Mouse (Mus musculus) forebrain, embryonic 11.5 days (tissue): Measurements from ENCODE around the gene Hmgn2. TPM values are rescaled to one million over a fixed set of nuclear protein-coding genes. Genes with fewer than 3 reads are reported as not detected.
"Not testable (repeated sequence)": the region's sequence is repeated elsewhere in the genome, so short reads cannot be mapped to it uniquely, and the experiment has no call there.

Source experiments
- ATAC-seq: fragments of 200-750 bp; cut with Nextera tagmentation; replicated peaks from 2 replicates; pipeline ENCODE4 v1.8.0; 2017; ENCODE audit warnings: moderate TSS enrichment; ENCODE audit not compliant: low FRiP score
- DNase-seq: peaks from one replicate; pipeline ENCODE4 v3.0.0-alpha.2; 2017; ENCODE audit warnings: low spot score
- H3K27ac ChIP-seq: fragments of 300-500 bp; sonication (generic); 2 replicates; pipeline ENCODE4 v1.5.1; 2014; ENCODE audit warnings: low read depth, low read length
- H3K27me3 ChIP-seq: fragments of 300-500 bp; sonication (generic); 2 replicates; pipeline ENCODE4 v1.6.1; 2014; ENCODE audit warnings: mild to moderate bottlenecking, low read length, mixed read lengths; ENCODE audit not compliant: control insufficient read depth, insufficient read depth
- H3K36me3 ChIP-seq: fragments of 300-500 bp; sonication (generic); 2 replicates; pipeline ENCODE4 v1.6.1; 2014; ENCODE audit warnings: mild to moderate bottlenecking, low read length, moderate library complexity, mixed read lengths; ENCODE audit not compliant: control insufficient read depth, insufficient read depth
- H3K4me1 ChIP-seq: fragments of 300-500 bp; sonication (generic); replicated peaks from 2 replicates; pipeline ENCODE4 v1.6.1; 2014; ENCODE audit warnings: low read length, mixed read lengths; ENCODE audit not compliant: control insufficient read depth, insufficient read depth
- H3K4me2 ChIP-seq: fragments of 300-500 bp; sonication (generic); 2 replicates; pipeline ENCODE4 v1.6.1; 2014; ENCODE audit warnings: low read depth, mild to moderate bottlenecking, low read length, moderate library complexity, mixed read lengths; ENCODE audit not compliant: severe bottlenecking
- H3K4me3 ChIP-seq: fragments of 300-500 bp; sonication (generic); 2 replicates; pipeline ENCODE4 v1.5.1; 2014; ENCODE audit warnings: low read depth, low read length
- H3K9ac ChIP-seq: fragments of 300-500 bp; sonication (generic); 2 replicates; pipeline ENCODE4 v1.6.1; 2014; ENCODE audit warnings: low read length
- H3K9me3 ChIP-seq: fragments of 300-500 bp; sonication (generic); 2 replicates; pipeline ENCODE4 v1.6.1; 2016; ENCODE audit warnings: low read length, mixed read lengths; ENCODE audit not compliant: control insufficient read depth
- WGBS: fragments of 180-500 bp; shearing (Covaris S2); extraction: QIAGEN DNeasy Blood & Tissue Kit; methylation state at CpG from one replicate; pipeline ENCODE4 v1.1.7; 2014; 5-methylcytosine and 5-hydroxymethylcytosine counted together
- polyA plus RNA-seq: library from polyadenylated mRNA; unstranded; fragments of >200 nt; fragmentation: Nextera tagmentation; extraction: Ambion mirVana; gene quantifications from 2 replicates; pipeline ENCODE4 v1.2.1, GENCODE M21; 2014

Gene Hmgn2
- polyA plus RNA-seq, 1 experiment from 2014 or later = 4,469 TPM

GRCm38 (mm10) chr4:133928576-133929277 lies 39.7 kb downstream of the Hmgn2 start:
- no peaks in the 10 kb centered on the region for H3K4me1 ChIP-seq
- ATAC-seq (no peak), DNase-seq (no peak)
- no peaks in the 10 kb centered on the region for H3K27me3 ChIP-seq
- WGBS = 71% methylated on average over 15 of the region's 15 CpGs
- H3K9me3 ChIP-seq = no peaks in the 10 kb centered on the region
- no peak overlapping the region for H3K4me3 ChIP-seq
- no peak overlapping the region for H3K4me2 ChIP-seq
- H3K9ac ChIP-seq = no peak overlapping the region
- H3K27ac ChIP-seq = no peak overlapping the region
- no peaks in the 10 kb centered on the region for H3K36me3 ChIP-seq

GRCm38 (mm10) chr4:133925204-133925603 lies 43.2 kb downstream of the Hmgn2 start:
- 81% methylated on average over 4 of the region's 4 CpGs for WGBS
- no peaks in the 10 kb centered on the region for H3K4me1 ChIP-seq
- no peak for DNase-seq
- H3K4me3 ChIP-seq = no peak overlapping the region
- no peak for ATAC-seq
- no peaks in the 10 kb centered on the region for H3K36me3 ChIP-seq
- H3K27ac ChIP-seq = no peak overlapping the region
- H3K27me3 ChIP-seq = no peaks in the 10 kb centered on the region
- H3K9ac ChIP-seq = no peak overlapping the region
- no peaks in the 10 kb centered on the region for H3K9me3 ChIP-seq
- no peak overlapping the region for H3K4me2 ChIP-seq

- H3K36me3 ChIP-seq = no peaks in the 10 kb centered on the region
- no peak overlapping the region for H3K27ac ChIP-seq
- no peak overlapping the region for H3K9ac ChIP-seq
- ATAC-seq = no peak
- H3K9me3 ChIP-seq = no peaks in the 10 kb centered on the region
- H3K4me2 ChIP-seq = no peak overlapping the region
- H3K27me3 ChIP-seq = no peaks in the 10 kb centered on the region
- DNase-seq = no peak
- 88% methylated on average over 5 of the region's 5 CpGs for WGBS
- H3K4me3 ChIP-seq = no peak overlapping the region
- no peaks in the 10 kb centered on the region for H3K4me1 ChIP-seq
Measured at GRCm38 (mm10) chr4:133923743-133924142, 44.7 kb downstream of the Hmgn2 start.

- H3K4me2 ChIP-seq, ATAC-seq, H3K4me3 ChIP-seq, H3K9me3 ChIP-seq, H3K27me3 ChIP-seq, H3K9ac ChIP-seq, DNase-seq, H3K4me1 ChIP-seq, H3K36me3 ChIP-seq, H3K27ac ChIP-seq: not testable (repeated sequence)
- WGBS = 90% methylated on average over 15 of the region's 23 CpGs
Measured at GRCm38 (mm10) chr4:133918093-133918825, 50.2 kb downstream of the Hmgn2 start.

Other genes starting within 250 kb of the Hmgn2 start
- 54.2 and 56.6 TPM in 2 replicates for gene Arid1a, start 211.9 kb downstream of the Hmgn2 start, polyA plus RNA-seq
- 31.5 and 32.2 TPM in 2 replicates for gene Rps6ka1, start 80.9 kb downstream of the Hmgn2 start, polyA plus RNA-seq
- 41.9 and 46.5 TPM in 2 replicates for gene Dhdds, start 32.3 kb upstream of the Hmgn2 start, polyA plus RNA-seq
- 1.6 and 2.3 TPM in 2 replicates for gene Lin28a, start 50.2 kb upstream of the Hmgn2 start, polyA plus RNA-seq
- gene Zfp683, start 85.2 kb upstream of the Hmgn2 start, polyA plus RNA-seq = not detected in 2 replicates
- gene Crybg2, start 92.2 kb upstream of the Hmgn2 start, polyA plus RNA-seq = 1.9 and 2.5 TPM in 2 replicates
- gene Cd52, start 126.4 kb upstream of the Hmgn2 start, polyA plus RNA-seq = 2.5 and 2.6 TPM in 2 replicates
- gene Ubxn11, start 133.9 kb upstream of the Hmgn2 start, polyA plus RNA-seq = 6.6 and 7.0 TPM in 2 replicates
- 264 and 278 TPM in 2 replicates for gene Sh3bgrl3, start 160.1 kb upstream of the Hmgn2 start, polyA plus RNA-seq
- gene Cep85, start 218.5 kb upstream of the Hmgn2 start, polyA plus RNA-seq = 30.1 and 33.8 TPM in 2 replicates
- not detected in 2 replicates for gene Gm7534, start 234.4 kb upstream of the Hmgn2 start, polyA plus RNA-seq